Mouse (Mus musculus) midbrain, postnatal 0 days (tissue): Measurements from ENCODE around the gene Spocd1. TPM values are rescaled to one million over a fixed set of nuclear protein-coding genes. Genes with fewer than 3 reads are reported as not detected.

Experiments used
- ATAC-seq: fragments of 200-750 bp; cut with Nextera tagmentation; 2 replicates; pipeline ENCODE4 v1.8.0; 2017; ENCODE audit warnings: moderate number of reproducible peaks, mild to moderate bottlenecking, moderate TSS enrichment, moderate library complexity; ENCODE audit not compliant: low FRiP score
- DNase-seq: peaks from one replicate; pipeline ENCODE4 v3.0.0-alpha.2; 2015; ENCODE audit warnings: low spot score
- H3K27ac ChIP-seq: fragments of 300-500 bp; sonication (generic); 2 replicates; pipeline ENCODE4 v1.5.1; 2014; ENCODE audit warnings: low read depth, mild to moderate bottlenecking, low read length, mixed read lengths
- H3K27me3 ChIP-seq: fragments of 300-500 bp; sonication (generic); 2 replicates; pipeline ENCODE4 v1.6.1; 2014; ENCODE audit warnings: low read length, control low read depth, mixed read lengths; ENCODE audit not compliant: insufficient read depth
- H3K36me3 ChIP-seq: fragments of 300-500 bp; sonication (generic); 2 replicates; pipeline ENCODE4 v1.6.1; 2014; ENCODE audit warnings: low read length, control low read depth, mixed read lengths; ENCODE audit not compliant: insufficient read depth
- H3K4me1 ChIP-seq: fragments of 300-500 bp; sonication (generic); 2 replicates; pipeline ENCODE4 v1.6.1; 2014; ENCODE audit warnings: mild to moderate bottlenecking, control low read depth, antibody characterized with exemption, low read length, mixed read lengths; ENCODE audit not compliant: insufficient read depth
- H3K4me2 ChIP-seq: fragments of 300-500 bp; sonication (generic); 2 replicates; pipeline ENCODE4 v1.6.1; 2014; ENCODE audit warnings: low read depth, mild to moderate bottlenecking, low read length, mixed read lengths; ENCODE audit not compliant: poor library complexity, severe bottlenecking
- H3K4me3 ChIP-seq: fragments of 300-500 bp; sonication (generic); 2 replicates; pipeline ENCODE4 v1.5.1; 2014; ENCODE audit warnings: low read depth, mild to moderate bottlenecking, low read length, moderate library complexity
- H3K9ac ChIP-seq: fragments of 300-500 bp; sonication (generic); replicated peaks from 2 replicates; pipeline ENCODE4 v1.6.1; 2014; ENCODE audit warnings: mild to moderate bottlenecking, low read length, moderate library complexity, mixed read lengths; ENCODE audit not compliant: poor library complexity, severe bottlenecking
- H3K9me3 ChIP-seq: fragments of 300-500 bp; sonication (generic); 2 replicates; pipeline ENCODE4 v1.6.1; 2016; ENCODE audit warnings: low read length, control low read depth
- CTCF ChIP-seq: IDR thresholded peaks from 2 replicates; pipeline ENCODE4 v1.5.1; 2016; ENCODE audit warnings: antibody characterized with exemption, mild to moderate bottlenecking
- WGBS: fragments of 180-500 bp; shearing (Covaris S2); extraction: QIAGEN DNeasy Blood & Tissue Kit; methylation state at CpG from one replicate; pipeline ENCODE4 v1.1.7; 2014; 5-methylcytosine and 5-hydroxymethylcytosine counted together
- polyA plus RNA-seq: library from polyadenylated mRNA; unstranded; fragments of >200 nt; fragmentation: Nextera tagmentation; extraction: Ambion mirVana; gene quantifications from 2 replicates; pipeline ENCODE4 v1.2.1, GENCODE M21; 2015
- total RNA-seq: library from RNA; depleted of rRNA; stranded (reverse); fragments of >200 nt; gene quantifications from 2 replicates; pipeline ENCODE4 v1.2.3, GENCODE M21; 2014

The Spocd1 gene
- total and polyA plus RNA-seq, 2 experiments from 2014 or later, result 0.27 TPM; not detected in 1

DNA sequence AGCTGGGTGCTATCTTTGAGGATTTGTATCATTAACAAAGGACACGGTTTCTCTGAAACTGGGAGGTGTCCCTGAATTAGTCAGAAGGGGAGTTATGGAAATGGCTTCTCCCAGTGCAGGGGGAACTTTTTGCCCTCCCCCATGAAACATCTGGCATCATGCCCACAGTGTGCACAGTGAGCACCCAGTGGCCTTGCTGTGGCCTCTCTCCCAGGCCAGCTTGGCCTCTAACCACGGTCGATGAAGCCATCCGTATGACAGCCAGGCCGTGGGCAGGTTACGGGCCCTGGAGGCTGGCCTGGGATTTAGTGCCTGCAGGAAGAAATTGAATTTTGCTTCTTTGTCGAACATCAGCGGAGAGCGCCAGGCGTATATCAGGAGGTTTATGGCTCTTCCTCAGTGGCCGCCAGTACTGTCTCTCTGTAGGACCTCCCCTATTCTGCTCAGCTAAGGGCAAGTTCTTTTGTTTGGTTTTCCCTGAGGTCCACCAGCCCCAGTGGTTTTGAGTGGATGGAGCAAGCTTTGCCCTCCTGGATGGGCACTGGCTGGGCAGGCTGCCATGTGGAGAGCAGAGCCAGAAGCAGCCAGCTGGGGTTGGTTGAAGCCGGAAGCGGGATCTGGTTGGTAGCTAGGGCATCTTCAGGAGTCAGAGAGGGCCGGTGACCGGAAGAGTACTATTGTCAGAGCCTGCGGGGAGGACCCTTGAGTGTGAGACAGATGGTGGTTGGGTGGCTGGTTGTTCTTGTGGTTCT lies 65.1 kb downstream of the Spocd1 start:
- Histone ChIP-seq H3K4me3 (no peak overlapping the region), H3K27ac (peak overlapping the region; percentile 51; the same call in 1 of the 2 replicates), H3K9ac (no peak overlapping the region), H3K27me3 (no peaks in the 10 kb centered on the region), H3K4me1 (peaks cover 12% of the 10 kb centered on the region; the same call in 1 of the 2 replicates), H3K36me3 (peaks cover 27% of the 10 kb centered on the region), H3K9me3 (no peaks in the 10 kb centered on the region), H3K4me2 (no peak overlapping the region)
- TF ChIP-seq CTCF, result no peak
- peak; percentile 51; the same call in 1 of the 2 replicates for ATAC-seq
- peak; percentile 80 for DNase-seq
- WGBS, result 63% methylated on average over 16 of the region's 16 CpGs

GRCm38 (mm10) chr4:129994728-129995127 lies 65.7 kb downstream of the Spocd1 start:
- DNase-seq (no peak), ATAC-seq (no peak)
- Histone ChIP-seq H3K36me3 (peaks cover 27% of the 10 kb centered on the region), H3K27ac (no peak overlapping the region), H3K4me2 (no peak overlapping the region), H3K4me1 (peaks cover 7% of the 10 kb centered on the region; the same call in 1 of the 2 replicates), H3K27me3 (no peaks in the 10 kb centered on the region), H3K9ac (no peak overlapping the region), H3K4me3 (no peak overlapping the region), H3K9me3 (no peaks in the 10 kb centered on the region)
- no peak for TF ChIP-seq CTCF
- WGBS, result 82% methylated on average over 5 of the region's 5 CpGs

GRCm38 (mm10) chr4:129995255-129995654 lies 66.2 kb downstream of the Spocd1 start:
- Histone ChIP-seq H3K27ac (no peak overlapping the region), H3K9me3 (no peaks in the 10 kb centered on the region), H3K4me1 (peaks cover 3% of the 10 kb centered on the region; the same call in 1 of the 2 replicates), H3K27me3 (no peaks in the 10 kb centered on the region), H3K4me2 (no peak overlapping the region), H3K9ac (no peak overlapping the region), H3K4me3 (no peak overlapping the region), H3K36me3 (peaks cover 27% of the 10 kb centered on the region)
- ATAC-seq (no peak), DNase-seq (no peak)
- 81% methylated on average over 8 of the region's 8 CpGs for WGBS
- no peak for TF ChIP-seq CTCF

DNA sequence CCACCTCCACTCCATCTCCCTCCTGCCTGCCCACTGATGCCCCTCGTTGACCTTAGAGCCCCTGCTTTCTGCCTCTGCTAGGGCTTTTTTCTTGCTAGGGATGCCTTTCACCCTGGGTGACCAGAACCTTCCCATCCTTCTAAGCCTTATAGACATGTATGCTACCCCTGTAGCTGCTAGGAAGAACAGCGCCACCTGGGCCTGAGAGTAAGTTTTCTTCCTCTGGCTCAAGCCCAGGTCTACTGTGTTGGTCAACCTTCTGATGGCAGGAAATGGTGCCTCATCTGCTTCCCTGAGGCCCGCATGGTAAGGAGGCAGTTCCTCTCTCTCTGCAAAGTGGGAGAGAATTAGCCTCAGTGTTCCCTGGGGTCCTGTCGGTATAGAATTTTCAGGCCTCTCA lies 67.0 kb downstream of the Spocd1 start:
- no peak for DNase-seq
- no peaks in the 10 kb centered on the region for H3K9me3 ChIP-seq
- no peak overlapping the region for H3K27ac ChIP-seq
- H3K4me1 ChIP-seq, result no peaks in the 10 kb centered on the region; the same call in 1 of the 2 replicates
- no peaks in the 10 kb centered on the region for H3K27me3 ChIP-seq
- H3K36me3 ChIP-seq, result peaks cover 27% of the 10 kb centered on the region
- peak; percentile 36 for TF ChIP-seq CTCF
- H3K9ac ChIP-seq, result no peak overlapping the region
- no peak overlapping the region for H3K4me2 ChIP-seq
- H3K4me3 ChIP-seq, result no peak overlapping the region
- no peak for ATAC-seq
- 75% methylated on average over 4 of the region's 4 CpGs for WGBS

DNA sequence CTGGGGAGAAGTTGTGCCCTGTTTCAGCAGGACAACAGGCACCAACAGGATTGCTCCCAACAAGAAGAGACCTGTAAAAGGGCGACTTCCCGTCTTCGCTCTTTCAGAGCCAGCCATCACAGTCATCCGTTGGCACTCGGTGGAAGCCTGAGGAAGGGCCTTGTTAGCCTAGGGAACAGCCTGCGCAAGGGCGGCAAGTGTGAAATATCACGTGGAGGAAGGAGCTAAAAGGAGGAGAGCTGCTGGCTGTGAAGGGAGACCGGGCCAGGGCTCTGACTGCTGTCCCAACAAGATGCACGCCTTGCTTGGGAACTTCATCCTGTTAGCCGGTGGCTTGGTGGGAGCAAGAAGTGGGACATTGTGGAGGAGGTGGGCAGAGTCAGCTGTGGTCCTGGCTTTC lies 69.1 kb downstream of the Spocd1 start:
- WGBS, result 72% methylated on average over 11 of the region's 11 CpGs
- Histone ChIP-seq H3K4me2 (no peak overlapping the region), H3K27ac (no peak overlapping the region), H3K9ac (no peak overlapping the region), H3K36me3 (peaks cover 14% of the 10 kb centered on the region; the same call in 1 of the 2 replicates), H3K4me3 (no peak overlapping the region), H3K9me3 (no peaks in the 10 kb centered on the region), H3K27me3 (no peaks in the 10 kb centered on the region), H3K4me1 (peaks cover 3% of the 10 kb centered on the region; the same call in 1 of the 2 replicates)
- DNase-seq (no peak), ATAC-seq (no peak)
- TF ChIP-seq CTCF, result no peak

DNA sequence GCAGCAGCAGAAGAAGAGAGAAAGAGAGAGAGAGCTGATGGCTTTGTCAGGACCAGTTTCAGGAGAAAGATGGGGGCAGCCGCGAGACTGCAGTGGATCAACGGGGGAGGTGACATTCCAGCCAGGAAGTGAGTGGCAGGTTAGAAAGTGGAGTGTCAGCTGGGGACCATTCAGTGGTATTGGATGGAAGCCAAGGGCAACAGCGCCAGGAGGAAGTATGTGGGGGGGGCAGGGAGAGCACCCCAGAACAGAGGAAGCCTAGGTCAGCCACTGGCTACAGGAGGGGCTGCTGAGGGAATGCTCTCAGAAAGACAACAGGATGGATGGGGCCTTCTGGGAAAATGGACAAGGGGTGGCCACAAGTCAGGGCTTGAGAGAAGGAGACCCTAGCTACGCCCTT lies 72.7 kb downstream of the Spocd1 start:
- H3K4me1 ChIP-seq, result 0 out of 2 replicates have a peak, but pooled peaks cover 6% of the 10 kb centered on the region
- ATAC-seq (no peak), DNase-seq (no peak)
- peaks cover 7% of the 10 kb centered on the region; the same call in 1 of the 2 replicates for H3K36me3 ChIP-seq
- no peaks in the 10 kb centered on the region for H3K9me3 ChIP-seq
- peak; percentile 21; the same call in 1 of the 2 replicates for TF ChIP-seq CTCF
- no peak overlapping the region for H3K9ac ChIP-seq
- no peaks in the 10 kb centered on the region for H3K27me3 ChIP-seq
- H3K27ac ChIP-seq, result 0 out of 2 replicates have a peak overlapping the region, but pooled peaks have one; percentile 12
- WGBS, result 37% methylated on average over 5 of the region's 5 CpGs
- no peak overlapping the region for H3K4me3 ChIP-seq
- no peak overlapping the region for H3K4me2 ChIP-seq
